Mouse (Mus musculus) forebrain, embryonic 12.5 days (tissue): ENCODE measurements at regions not wholly inside any gene's neighbourhood (a gene's known extent, or its start where the extent isn't known, plus 50 kb on each side); places are given as distances from the start of the nearest gene placed in this dataset.

Source experiments
- ATAC-seq: fragments of 200-750 bp; cut with Nextera tagmentation; 2 replicates; pipeline ENCODE4 v1.8.0; 2017; ENCODE audit warnings: moderate TSS enrichment; ENCODE audit not compliant: low FRiP score
- H3K27ac ChIP-seq: fragments of 300-500 bp; sonication (generic); 2 replicates; pipeline ENCODE4 v1.5.1; 2016; ENCODE audit warnings: mild to moderate bottlenecking
- H3K27me3 ChIP-seq: fragments of 300-500 bp; sonication (generic); 2 replicates; pipeline ENCODE4 v1.6.1; 2016; ENCODE audit warnings: mild to moderate bottlenecking
- H3K36me3 ChIP-seq: fragments of 300-500 bp; sonication (generic); replicated peaks from 2 replicates; pipeline ENCODE4 v1.6.1; 2016; ENCODE audit warnings: mild to moderate bottlenecking
- H3K4me1 ChIP-seq: fragments of 300-500 bp; sonication (generic); 2 replicates; pipeline ENCODE4 v1.6.1; 2016
- H3K4me2 ChIP-seq: fragments of 300-500 bp; sonication (generic); 2 replicates; pipeline ENCODE4 v1.6.1; 2016; ENCODE audit warnings: mild to moderate bottlenecking, moderate library complexity
- H3K4me3 ChIP-seq: fragments of 300-500 bp; sonication (generic); replicated peaks from 2 replicates; pipeline ENCODE4 v1.5.1; 2016; ENCODE audit warnings: mild to moderate bottlenecking
- H3K9ac ChIP-seq: fragments of 300-500 bp; sonication (generic); 2 replicates; pipeline ENCODE4 v1.6.1; 2016; ENCODE audit warnings: mild to moderate bottlenecking
- H3K9me3 ChIP-seq: fragments of 300-500 bp; sonication (generic); 2 replicates; pipeline ENCODE4 v1.6.1; 2016
- WGBS: fragments of 180-500 bp; shearing (Covaris S2); methylation state at CpG from one replicate; pipeline ENCODE4 v1.1.7; 2016; 5-methylcytosine and 5-hydroxymethylcytosine counted together

DNA sequence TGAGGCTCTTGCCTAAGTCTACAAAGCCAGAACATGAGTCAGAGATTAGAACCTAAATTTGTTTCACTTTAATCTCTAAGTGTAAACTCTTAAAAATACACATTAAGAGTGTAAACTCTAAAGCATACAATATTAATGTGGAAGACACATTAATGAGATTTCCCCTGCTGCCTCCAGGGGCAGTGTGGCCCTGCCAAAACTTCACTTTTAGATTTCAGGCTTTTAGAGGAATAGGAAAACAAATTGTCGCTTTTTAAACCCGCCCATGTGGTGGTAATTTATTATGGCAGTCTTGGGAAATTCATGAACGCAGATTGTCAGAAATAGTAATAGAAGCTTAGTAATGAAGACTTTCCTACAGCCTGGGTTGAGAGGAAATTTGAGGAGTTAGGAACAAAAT lies 549.0 kb upstream of the Lcorl start:
- no peak overlapping the region for H3K27ac ChIP-seq
- 62% methylated on average over 3 of the region's 3 CpGs for WGBS

DNA sequence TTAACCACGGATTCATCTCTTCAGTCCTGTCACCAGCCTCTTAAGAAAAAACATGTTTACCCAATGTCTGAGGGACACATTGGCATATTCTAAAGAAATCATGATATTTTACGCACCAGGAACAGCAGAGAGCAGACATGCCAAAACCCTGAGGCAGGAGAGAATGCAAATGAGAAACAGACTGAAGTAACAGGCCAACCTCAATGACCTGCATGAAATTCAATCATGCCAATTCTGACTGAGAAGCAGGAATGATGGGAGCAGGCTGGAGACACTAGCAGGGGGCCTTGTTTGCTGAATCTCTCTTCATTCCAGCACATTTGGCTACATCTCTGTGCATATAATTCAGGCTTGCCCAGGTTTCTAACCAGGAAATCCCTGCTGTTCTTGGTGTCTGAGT lies 529.2 kb upstream of the Lcorl start:
- H3K4me2 ChIP-seq: no peak overlapping the region
- H3K27me3 ChIP-seq: no peaks in the 10 kb centered on the region
- H3K4me3 ChIP-seq: no peak overlapping the region
- ATAC-seq: no peak
- no peak overlapping the region for H3K9ac ChIP-seq
- 68% methylated on average over 2 of the region's 2 CpGs for WGBS
- no peaks in the 10 kb centered on the region for H3K9me3 ChIP-seq
- no peaks in the 10 kb centered on the region for H3K36me3 ChIP-seq
- H3K4me1 ChIP-seq: no peaks in the 10 kb centered on the region
- no peak overlapping the region for H3K27ac ChIP-seq

More for the DNA sequence above, 549.0 kb upstream of the Lcorl start:
- no peak for ATAC-seq
- Histone ChIP-seq H3K27me3 (no peaks in the 10 kb centered on the region), H3K36me3 (no peaks in the 10 kb centered on the region), H3K9me3 (no peaks in the 10 kb centered on the region), H3K4me3 (no peak overlapping the region), H3K4me1 (no peaks in the 10 kb centered on the region), H3K9ac (no peak overlapping the region), H3K4me2 (no peak overlapping the region)

GRCm38 (mm10) chr5:46367328-46367727 lies 509.9 kb upstream of the Lcorl start:
- Histone ChIP-seq H3K9ac (no peak overlapping the region), H3K27ac (no peak overlapping the region), H3K4me1 (no peaks in the 10 kb centered on the region), H3K4me3 (no peak overlapping the region), H3K4me2 (no peak overlapping the region), H3K27me3 (no peaks in the 10 kb centered on the region), H3K36me3 (no peaks in the 10 kb centered on the region), H3K9me3 (no peaks in the 10 kb centered on the region)
- 80% methylated on average over 1 of the region's 1 CpGs for WGBS
- ATAC-seq: no peak

DNA sequence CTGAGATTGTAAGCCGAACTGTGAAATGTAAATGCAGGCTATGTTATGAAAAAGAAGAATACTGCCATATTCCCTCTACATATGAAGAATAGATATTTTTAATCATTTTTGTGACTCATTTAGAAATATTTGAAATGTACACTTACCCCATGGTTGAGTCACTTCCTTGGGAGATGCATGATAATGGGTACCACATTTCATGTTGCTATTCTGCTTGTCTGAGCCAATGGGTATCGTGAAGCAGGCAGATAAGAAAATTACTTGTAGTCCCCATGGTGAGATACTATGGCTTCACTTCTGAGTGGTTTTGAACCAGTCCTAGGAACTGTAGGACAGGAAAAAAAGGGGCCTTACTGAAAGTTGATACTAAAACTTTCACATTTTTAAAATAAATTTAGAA lies 506.2 kb upstream of the Lcorl start:
- WGBS: 90% methylated on average over 2 of the region's 2 CpGs
- Histone ChIP-seq H3K27ac (no peak overlapping the region), H3K27me3 (no peaks in the 10 kb centered on the region), H3K9me3 (no peaks in the 10 kb centered on the region), H3K4me1 (no peaks in the 10 kb centered on the region), H3K4me2 (no peak overlapping the region), H3K9ac (no peak overlapping the region), H3K36me3 (no peaks in the 10 kb centered on the region), H3K4me3 (no peak overlapping the region)
- no peak for ATAC-seq

- WGBS: 84% methylated on average over 1 of the region's 1 CpGs
- Histone ChIP-seq H3K9ac (no peak overlapping the region), H3K9me3 (no peaks in the 10 kb centered on the region), H3K4me1 (no peaks in the 10 kb centered on the region), H3K4me3 (no peak overlapping the region), H3K36me3 (no peaks in the 10 kb centered on the region), H3K27ac (no peak overlapping the region), H3K27me3 (no peaks in the 10 kb centered on the region), H3K4me2 (no peak overlapping the region)
- no peak for ATAC-seq
Observed at GRCm38 (mm10) chr5:46361637-46362036, 504.2 kb upstream of the Lcorl start.

- H3K27me3 ChIP-seq: peaks cover 5% of the 10 kb centered on the region; the same call in 1 of the 2 replicates
- no peak overlapping the region for H3K9ac ChIP-seq
- no peak overlapping the region for H3K4me3 ChIP-seq
- ATAC-seq: no peak
- no peaks in the 10 kb centered on the region for H3K36me3 ChIP-seq
- H3K27ac ChIP-seq: no peak overlapping the region
- H3K9me3 ChIP-seq: no peaks in the 10 kb centered on the region
- 44% methylated on average over 5 of the region's 5 CpGs for WGBS
- H3K4me2 ChIP-seq: no peak overlapping the region
- H3K4me1 ChIP-seq: no peaks in the 10 kb centered on the region
Observed at GRCm38 (mm10) chr5:46348448-46348847, 491.0 kb upstream of the Lcorl start.

DNA sequence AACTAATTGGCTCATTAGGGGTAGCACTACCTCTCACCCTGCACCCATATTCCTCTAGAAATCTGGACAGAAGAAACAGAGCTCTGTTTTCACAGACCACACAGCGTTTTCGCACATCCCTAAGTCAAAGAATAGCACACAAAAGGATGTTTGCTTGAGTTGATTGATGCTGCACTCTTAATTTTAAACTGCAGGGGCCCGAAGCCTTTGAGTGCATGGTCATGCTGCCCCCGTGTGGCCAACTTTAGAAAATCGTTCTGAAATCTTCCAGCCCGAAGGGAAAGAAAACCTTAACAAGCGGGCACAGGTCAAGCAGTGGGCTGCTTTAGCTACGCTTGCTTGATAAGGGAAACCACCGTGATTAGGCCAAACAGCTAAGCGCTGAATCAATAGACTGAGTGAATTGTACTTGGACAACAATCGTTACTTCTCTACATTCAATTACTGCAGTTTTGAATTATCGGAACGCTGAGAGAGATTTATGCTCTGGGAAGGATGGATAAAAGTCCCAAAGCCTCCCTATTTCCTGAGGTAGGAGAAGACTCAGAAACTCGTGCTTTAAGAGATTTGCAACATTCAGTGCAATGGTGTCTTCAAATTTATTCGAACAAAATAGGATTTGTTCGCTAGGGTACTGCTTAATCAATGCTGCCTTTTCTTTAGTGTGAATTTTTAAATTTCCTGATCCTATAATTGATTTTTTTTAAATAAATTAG lies 490.1 kb upstream of the Lcorl start:
- peaks cover 5% of the 10 kb centered on the region; the same call in 1 of the 2 replicates for H3K27me3 ChIP-seq
- peak; percentile 92 for ATAC-seq
- H3K4me2 ChIP-seq: peak overlapping the region; percentile 38
- H3K36me3 ChIP-seq: no peaks in the 10 kb centered on the region
- no peaks in the 10 kb centered on the region for H3K4me1 ChIP-seq
- H3K4me3 ChIP-seq: no peak overlapping the region
- H3K9me3 ChIP-seq: no peaks in the 10 kb centered on the region
- 14% methylated on average over 16 of the region's 16 CpGs for WGBS
- no peak overlapping the region for H3K27ac ChIP-seq
- 0 out of 2 replicates have a peak overlapping the region, but pooled peaks have one; percentile 2 for H3K9ac ChIP-seq

- no peaks in the 10 kb centered on the region for H3K9me3 ChIP-seq
- H3K4me1 ChIP-seq: no peaks in the 10 kb centered on the region
- H3K27ac ChIP-seq: no peak overlapping the region
- 79% methylated on average over 2 of the region's 2 CpGs for WGBS
- H3K4me3 ChIP-seq: no peak overlapping the region
- no peaks in the 10 kb centered on the region for H3K36me3 ChIP-seq
- ATAC-seq: no peak
- no peak overlapping the region for H3K4me2 ChIP-seq
- no peaks in the 10 kb centered on the region for H3K27me3 ChIP-seq
- H3K9ac ChIP-seq: no peak overlapping the region
Observed at GRCm38 (mm10) chr5:46338461-46338860, 481.0 kb upstream of the Lcorl start.

- no peak overlapping the region for H3K4me2 ChIP-seq
- H3K9ac ChIP-seq: no peak overlapping the region
- ATAC-seq: no peak
- H3K4me3 ChIP-seq: no peak overlapping the region
- 50% methylated on average over 1 of the region's 1 CpGs for WGBS
- no peaks in the 10 kb centered on the region for H3K27me3 ChIP-seq
- no peak overlapping the region for H3K27ac ChIP-seq
- no peaks in the 10 kb centered on the region for H3K36me3 ChIP-seq
- no peaks in the 10 kb centered on the region for H3K9me3 ChIP-seq
- no peaks in the 10 kb centered on the region for H3K4me1 ChIP-seq
Observed at GRCm38 (mm10) chr5:46330880-46331279, 473.5 kb upstream of the Lcorl start.
